Mouse (Mus musculus) embryonic facial prominence, embryonic 15.5 days (tissue): ENCODE measurements around the gene Ywhab. TPM values are rescaled to one million over a fixed set of nuclear protein-coding genes. Genes with fewer than 3 reads are reported as not detected.

ENCODE experiments used
- ATAC-seq: fragments of 200-750 bp; cut with Nextera tagmentation; 2 replicates; pipeline ENCODE4 v1.8.0; 2017; ENCODE audit warnings: low read depth, moderate TSS enrichment; ENCODE audit not compliant: insufficient number of reproducible peaks, low FRiP score, low TSS enrichment
- H3K27ac ChIP-seq: fragments of 300-500 bp; sonication (generic); replicated peaks from 2 replicates; pipeline ENCODE4 v1.5.1; 2015; ENCODE audit warnings: mild to moderate bottlenecking, inconsistent platforms
- H3K27me3 ChIP-seq: fragments of 300-500 bp; sonication (generic); 2 replicates; pipeline ENCODE4 v1.6.1; 2015; ENCODE audit warnings: inconsistent platforms
- H3K36me3 ChIP-seq: fragments of 300-500 bp; sonication (generic); 2 replicates; pipeline ENCODE4 v1.6.1; 2015; ENCODE audit warnings: mild to moderate bottlenecking, inconsistent platforms
- H3K4me1 ChIP-seq: fragments of 300-500 bp; sonication (generic); 2 replicates; pipeline ENCODE4 v1.6.1; 2015; ENCODE audit warnings: inconsistent platforms
- H3K4me2 ChIP-seq: fragments of 300-500 bp; sonication (generic); replicated peaks from 2 replicates; pipeline ENCODE4 v1.6.1; 2015; ENCODE audit warnings: mild to moderate bottlenecking, inconsistent platforms
- H3K4me3 ChIP-seq: fragments of 300-500 bp; sonication (generic); replicated peaks from 2 replicates; pipeline ENCODE4 v1.5.1; 2015; ENCODE audit warnings: mild to moderate bottlenecking, inconsistent platforms
- H3K9ac ChIP-seq: fragments of 300-500 bp; sonication (generic); 2 replicates; pipeline ENCODE4 v1.6.1; 2015; ENCODE audit warnings: inconsistent platforms
- H3K9me3 ChIP-seq: fragments of 300-500 bp; sonication (generic); replicated peaks from 2 replicates; pipeline ENCODE4 v1.6.1; 2016; ENCODE audit warnings: inconsistent platforms
- WGBS: fragments of 180-500 bp; shearing (Covaris S2); methylation state at CpG from one replicate; pipeline ENCODE4 v1.1.7; 2015; 5-methylcytosine and 5-hydroxymethylcytosine counted together
- polyA plus RNA-seq: library from polyadenylated mRNA; unstranded; fragments of >200 nt; fragmentation: Nextera tagmentation; extraction: Ambion mirVana; gene quantifications from 2 replicates; pipeline ENCODE4 v1.2.1, GENCODE M21; 2015

The Ywhab gene
- polyA plus RNA-seq: 291 and 294 TPM in 2 replicates

DNA sequence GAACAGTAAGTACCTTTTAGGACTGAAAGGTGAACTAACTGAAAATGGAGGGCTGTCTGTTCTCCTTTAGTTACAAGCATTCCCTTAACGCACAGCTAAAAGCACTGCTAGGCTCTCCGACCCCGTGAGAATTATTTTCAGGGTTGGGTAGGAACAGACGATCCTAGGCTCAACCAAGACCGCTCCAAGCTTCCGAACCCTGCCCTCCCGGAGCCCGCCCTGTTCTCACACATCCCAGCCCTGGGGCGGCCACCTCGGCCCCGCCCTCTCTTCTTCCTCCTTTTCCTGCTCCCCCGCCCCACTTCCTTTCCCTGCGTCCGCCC lies at the start of gene Ywhab:
Gene Ywhab, plus strand, starts transcription at position 307 of the 323 bp plus-strand sequence.
- no peak for ATAC-seq
- peak within 1 kb of the TSS; percentile 97 for H3K4me3 ChIP-seq
- H3K4me1 ChIP-seq: peaks cover 15% of the 10 kb centered on the region
- peak within 1 kb of the TSS; percentile 61 for H3K4me2 ChIP-seq
- H3K9ac ChIP-seq: peak within 1 kb of the TSS; percentile 93
- peak within 1 kb of the TSS; percentile 96 for H3K27ac ChIP-seq
- H3K36me3 ChIP-seq: no peaks in the 10 kb centered on the region
- H3K9me3 ChIP-seq: no peaks in the 10 kb centered on the region
- 1% methylated on average over 14 of the region's 14 CpGs for WGBS
- H3K27me3 ChIP-seq: no peaks in the 10 kb centered on the region

DNA sequence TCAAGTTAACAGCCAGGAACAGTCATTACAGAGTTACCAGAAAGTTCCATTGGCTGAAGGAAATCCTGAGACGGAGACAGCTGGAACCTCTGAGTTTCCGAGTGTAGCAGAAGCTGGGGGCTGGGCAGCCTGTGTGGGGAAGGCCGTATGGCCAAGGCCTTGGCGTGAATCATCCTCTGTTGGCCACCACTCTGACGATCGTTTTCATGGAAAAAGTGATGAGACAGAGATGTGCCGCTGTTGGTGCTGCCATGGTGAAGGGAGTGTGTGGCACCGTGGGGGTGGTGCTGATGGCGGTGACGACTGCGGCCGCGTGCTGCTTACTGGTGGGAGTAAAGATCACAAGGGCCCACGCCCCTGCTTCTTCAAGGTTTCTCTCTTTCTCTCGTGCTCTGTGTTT lies 48.5 kb upstream of the Ywhab start:
- no peak overlapping the region for H3K4me2 ChIP-seq
- no peaks in the 10 kb centered on the region for H3K36me3 ChIP-seq
- H3K27ac ChIP-seq: no peak overlapping the region
- no peak overlapping the region for H3K9ac ChIP-seq
- H3K4me3 ChIP-seq: no peak overlapping the region
- 82% methylated on average over 15 of the region's 15 CpGs for WGBS
- no peak for ATAC-seq
- H3K4me1 ChIP-seq: no peaks in the 10 kb centered on the region
- no peaks in the 10 kb centered on the region for H3K9me3 ChIP-seq
- H3K27me3 ChIP-seq: no peaks in the 10 kb centered on the region

DNA sequence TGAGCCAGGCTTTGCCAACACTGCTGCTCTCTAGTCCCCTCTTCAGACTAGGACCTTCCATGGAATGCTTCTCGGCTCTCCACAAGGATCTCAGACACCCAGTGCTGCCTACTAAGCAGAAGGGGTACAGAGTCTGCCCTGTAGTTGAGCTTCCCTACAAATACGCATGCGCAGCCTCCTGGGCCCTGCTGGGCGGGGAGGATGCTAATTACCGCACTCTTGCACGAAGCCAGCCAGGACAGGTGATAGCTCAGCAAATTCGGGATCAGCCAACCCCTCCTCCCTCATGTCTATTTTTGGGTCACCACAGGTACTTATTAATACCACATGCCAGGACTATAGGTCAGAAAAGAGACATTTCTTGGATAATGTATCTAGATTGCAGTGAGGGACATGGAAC lies 46.8 kb upstream of the Ywhab start:
- H3K27me3 ChIP-seq: no peaks in the 10 kb centered on the region
- ATAC-seq: no peak
- no peaks in the 10 kb centered on the region for H3K9me3 ChIP-seq
- no peaks in the 10 kb centered on the region for H3K4me1 ChIP-seq
- no peak overlapping the region for H3K4me3 ChIP-seq
- H3K9ac ChIP-seq: no peak overlapping the region
- no peak overlapping the region for H3K27ac ChIP-seq
- WGBS: 53% methylated on average over 7 of the region's 7 CpGs
- H3K36me3 ChIP-seq: no peaks in the 10 kb centered on the region
- no peak overlapping the region for H3K4me2 ChIP-seq

DNA sequence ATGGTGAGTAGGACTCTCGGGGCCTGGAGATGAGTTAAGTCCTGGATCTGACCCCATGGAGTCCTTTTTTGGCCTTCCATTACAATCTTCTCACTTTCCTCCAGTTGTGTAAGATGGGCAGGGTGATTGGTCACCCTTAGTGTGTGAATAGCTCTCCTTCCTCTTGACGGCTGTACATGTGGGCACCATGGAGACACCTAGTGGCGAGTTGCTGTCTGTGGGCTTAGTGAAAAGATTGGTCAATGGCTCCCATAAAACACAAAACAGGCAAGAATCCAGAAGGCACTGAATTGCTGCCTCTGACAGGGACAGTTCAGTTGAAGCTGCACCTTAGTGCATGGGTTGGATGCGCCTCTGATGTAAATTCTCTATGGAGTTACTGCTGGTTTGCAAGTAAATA lies 43.0 kb upstream of the Ywhab start:
- 21% methylated on average over 4 of the region's 4 CpGs for WGBS
- ATAC-seq: no peak

DNA sequence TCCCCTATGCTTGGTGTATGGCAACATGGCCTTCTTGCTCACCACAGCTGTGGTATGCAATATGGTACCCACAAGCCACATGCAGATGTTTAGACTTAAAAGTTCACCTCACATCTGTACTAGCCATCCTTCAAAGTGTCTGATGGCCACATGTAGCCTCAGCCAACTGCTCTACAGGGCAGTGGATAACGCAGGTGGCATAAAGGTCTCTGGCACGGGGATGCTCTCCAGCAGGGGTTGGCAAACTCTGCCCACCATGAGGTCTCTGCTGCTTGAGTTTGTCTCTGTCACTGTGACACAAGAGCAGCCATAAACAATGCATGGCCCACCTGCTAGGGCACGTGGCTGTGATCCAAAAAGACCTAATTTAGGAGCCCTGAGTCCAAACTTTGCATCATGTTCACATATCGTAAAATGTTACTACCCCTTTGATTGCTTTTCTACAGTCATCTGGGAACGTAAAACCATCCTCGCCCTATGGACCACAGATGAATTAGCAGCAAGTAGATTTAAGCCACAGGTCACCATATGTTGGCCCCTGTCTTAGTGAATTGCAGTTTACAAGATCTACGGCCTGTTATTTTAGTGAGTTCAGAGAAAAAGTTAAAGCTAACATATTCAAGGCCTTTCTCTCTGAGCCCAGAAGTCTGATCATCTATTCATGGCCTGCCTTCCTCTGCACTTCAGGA lies 41.0 kb upstream of the Ywhab start:
- Histone ChIP-seq H3K4me3 (no peak overlapping the region), H3K4me2 (no peak overlapping the region), H3K9me3 (no peaks in the 10 kb centered on the region), H3K27ac (no peak overlapping the region), H3K27me3 (no peaks in the 10 kb centered on the region), H3K36me3 (no peaks in the 10 kb centered on the region), H3K9ac (no peak overlapping the region), H3K4me1 (no peaks in the 10 kb centered on the region)
- WGBS: 70% methylated on average over 7 of the region's 7 CpGs
- ATAC-seq: no peak

More for the DNA sequence above, 43.0 kb upstream of the Ywhab start:
- Histone ChIP-seq H3K27ac (no peak overlapping the region), H3K4me2 (no peak overlapping the region), H3K27me3 (no peaks in the 10 kb centered on the region), H3K4me1 (no peaks in the 10 kb centered on the region), H3K9ac (no peak overlapping the region), H3K9me3 (no peaks in the 10 kb centered on the region), H3K36me3 (no peaks in the 10 kb centered on the region), H3K4me3 (no peak overlapping the region)

DNA sequence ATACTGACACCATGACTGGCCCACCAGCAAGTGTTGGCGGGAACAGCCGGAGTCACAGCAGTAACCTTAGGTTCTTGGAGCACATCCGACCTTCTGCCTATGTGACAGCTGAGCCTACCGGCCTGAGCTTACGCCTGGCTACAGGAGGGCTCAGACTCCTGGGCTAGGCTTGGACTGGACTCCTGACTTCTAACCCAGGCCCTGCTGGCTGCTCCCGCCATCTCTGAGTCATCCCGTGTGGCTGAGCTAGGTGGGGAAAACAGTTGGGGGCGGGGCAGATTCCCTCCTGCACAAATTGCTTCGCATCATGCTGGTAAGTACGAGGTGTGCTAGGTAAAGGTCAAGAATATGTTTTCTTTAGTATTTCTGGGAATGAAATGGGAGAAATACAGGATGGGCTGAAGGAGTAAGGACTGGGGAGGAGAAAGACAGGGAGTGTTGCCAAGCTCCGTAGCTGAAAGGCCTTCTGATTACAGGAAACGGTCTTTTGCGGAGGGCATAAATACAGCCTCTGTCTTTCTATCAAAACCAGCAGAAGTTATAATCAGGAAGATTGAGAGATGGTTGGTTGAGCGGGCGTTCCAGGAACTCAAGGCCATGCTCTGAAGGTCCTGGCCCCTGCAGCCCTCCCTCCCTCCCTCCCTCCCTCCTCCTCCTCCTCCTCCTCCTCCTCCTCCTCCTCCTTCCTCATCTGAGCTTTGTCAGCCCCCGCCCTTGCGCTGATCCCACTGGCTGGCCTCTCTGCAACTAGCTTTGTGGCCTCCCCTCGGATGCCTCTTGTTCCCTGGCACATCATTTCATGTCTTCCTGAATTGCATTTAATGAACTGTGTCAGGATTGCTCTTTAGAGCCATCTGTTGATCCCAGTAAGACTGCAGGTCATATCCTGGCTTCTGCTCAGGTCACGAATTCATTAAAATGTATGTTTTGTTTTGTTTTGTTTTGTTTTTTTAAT lies 29.9 kb upstream of the Ywhab start:
- H3K4me2 ChIP-seq: no peak overlapping the region
- H3K27me3 ChIP-seq: no peaks in the 10 kb centered on the region
- peak; percentile 57 for ATAC-seq
- H3K9ac ChIP-seq: no peak overlapping the region
- no peak overlapping the region for H3K4me3 ChIP-seq
- H3K36me3 ChIP-seq: no peaks in the 10 kb centered on the region
- 56% methylated on average over 19 of the region's 19 CpGs for WGBS
- H3K4me1 ChIP-seq: peaks cover 3% of the 10 kb centered on the region; the same call in 1 of the 2 replicates
- no peak overlapping the region for H3K27ac ChIP-seq
- H3K9me3 ChIP-seq: no peaks in the 10 kb centered on the region

DNA sequence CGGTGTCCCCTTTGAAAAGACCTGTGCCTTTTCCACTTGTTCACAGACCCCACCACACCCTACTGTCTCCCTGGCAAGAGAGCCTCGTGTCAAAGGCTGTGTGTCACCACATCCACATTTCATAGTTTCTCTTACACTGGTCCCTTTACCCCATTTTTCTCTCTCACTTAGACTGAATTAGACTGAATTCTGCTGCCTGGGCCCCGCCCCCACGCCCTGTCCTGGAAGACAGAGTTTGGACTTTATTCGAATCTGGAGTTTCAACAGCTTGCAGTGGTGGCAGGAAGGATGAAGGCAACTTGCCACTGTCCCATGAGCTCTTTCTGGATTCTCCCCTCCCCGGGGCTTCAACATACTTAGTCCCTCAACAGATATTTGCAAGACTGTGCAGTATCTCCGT lies 29.1 kb upstream of the Ywhab start:
- H3K4me3 ChIP-seq: no peak overlapping the region
- 75% methylated on average over 7 of the region's 7 CpGs for WGBS
- H3K4me2 ChIP-seq: no peak overlapping the region
- peaks cover 3% of the 10 kb centered on the region; the same call in 1 of the 2 replicates for H3K4me1 ChIP-seq
- no peak overlapping the region for H3K9ac ChIP-seq
- no peak overlapping the region for H3K27ac ChIP-seq
- H3K36me3 ChIP-seq: no peaks in the 10 kb centered on the region
- H3K27me3 ChIP-seq: no peaks in the 10 kb centered on the region
- ATAC-seq: no peak
- H3K9me3 ChIP-seq: no peaks in the 10 kb centered on the region

DNA sequence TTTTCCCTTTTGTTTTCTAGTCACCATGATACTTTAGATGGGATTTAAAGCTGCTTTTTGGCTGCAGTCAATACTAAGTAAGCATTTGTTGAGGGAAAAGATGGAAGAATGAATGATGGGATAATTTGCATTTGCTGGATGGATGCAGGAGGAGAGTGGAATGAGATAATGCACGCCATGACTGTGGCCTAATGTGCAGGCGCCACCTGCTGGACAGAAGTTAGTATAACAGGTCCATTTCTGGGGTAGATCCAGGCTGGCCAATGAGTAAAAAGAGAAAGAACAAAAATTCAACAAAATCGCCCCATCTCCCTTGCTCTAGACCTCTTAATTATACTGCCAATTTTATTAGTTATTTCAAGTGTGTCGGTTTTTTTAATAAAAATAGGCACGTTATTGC lies 26.2 kb upstream of the Ywhab start:
- H3K27me3 ChIP-seq: no peaks in the 10 kb centered on the region
- H3K4me2 ChIP-seq: no peak overlapping the region
- H3K4me3 ChIP-seq: no peak overlapping the region
- WGBS: under 1% methylated on average over 5 of the region's 5 CpGs
- H3K9ac ChIP-seq: no peak overlapping the region
- no peaks in the 10 kb centered on the region for H3K36me3 ChIP-seq
- peaks cover 3% of the 10 kb centered on the region; the same call in 1 of the 2 replicates for H3K4me1 ChIP-seq
- H3K9me3 ChIP-seq: no peaks in the 10 kb centered on the region
- ATAC-seq: no peak
- no peak overlapping the region for H3K27ac ChIP-seq

DNA sequence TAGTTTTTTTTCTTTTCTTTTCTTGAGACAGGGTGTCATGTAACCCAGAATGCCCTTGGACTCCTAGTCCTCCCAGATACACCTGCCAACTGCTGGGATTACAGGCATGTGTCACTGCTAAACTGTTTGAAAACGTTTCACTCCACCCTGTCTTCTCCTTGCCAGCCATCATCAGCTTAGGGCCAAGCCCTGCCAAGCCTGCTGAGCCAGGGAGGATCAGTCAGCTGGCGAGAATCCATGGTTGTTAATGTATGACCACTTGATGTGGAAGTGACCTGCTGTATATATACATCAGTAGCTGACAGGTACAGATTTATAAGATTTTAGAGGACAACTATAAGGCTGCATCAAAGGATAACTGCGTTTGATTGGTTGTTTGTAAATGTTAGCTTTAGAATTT lies 24.4 kb upstream of the Ywhab start:
- Histone ChIP-seq H3K4me2 (no peak overlapping the region), H3K4me3 (no peak overlapping the region), H3K27me3 (no peaks in the 10 kb centered on the region), H3K9me3 (no peaks in the 10 kb centered on the region), H3K36me3 (no peaks in the 10 kb centered on the region), H3K4me1 (no peaks in the 10 kb centered on the region), H3K27ac (no peak overlapping the region), H3K9ac (no peak overlapping the region)
- no peak for ATAC-seq
- WGBS: 48% methylated on average over 3 of the region's 3 CpGs

DNA sequence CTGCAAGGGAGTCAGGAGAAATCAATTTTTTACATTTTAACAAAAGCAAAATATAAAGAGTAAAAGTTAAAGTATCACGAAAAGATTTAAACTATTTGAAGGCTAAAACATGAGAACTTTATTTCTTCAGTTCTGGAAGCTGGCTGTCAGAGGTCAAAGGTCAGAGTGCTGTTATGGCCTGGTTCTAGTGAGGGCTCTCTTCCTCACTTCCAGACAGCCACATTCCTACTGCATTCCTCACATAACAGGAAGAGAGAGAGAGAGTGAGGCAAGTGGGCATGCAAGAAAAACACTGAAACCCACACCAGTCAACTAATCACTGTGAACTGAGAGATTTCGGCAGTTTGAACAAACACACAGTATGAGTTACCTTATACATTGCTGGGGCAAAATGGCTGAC lies 20.7 kb upstream of the Ywhab start:
- Histone ChIP-seq H3K4me2 (no peak overlapping the region), H3K4me3 (no peak overlapping the region), H3K9me3 (no peaks in the 10 kb centered on the region), H3K27ac (no peak overlapping the region), H3K9ac (no peak overlapping the region), H3K36me3 (no peaks in the 10 kb centered on the region), H3K27me3 (no peaks in the 10 kb centered on the region), H3K4me1 (no peaks in the 10 kb centered on the region)
- no peak for ATAC-seq
- 68% methylated on average over 2 of the region's 2 CpGs for WGBS

DNA sequence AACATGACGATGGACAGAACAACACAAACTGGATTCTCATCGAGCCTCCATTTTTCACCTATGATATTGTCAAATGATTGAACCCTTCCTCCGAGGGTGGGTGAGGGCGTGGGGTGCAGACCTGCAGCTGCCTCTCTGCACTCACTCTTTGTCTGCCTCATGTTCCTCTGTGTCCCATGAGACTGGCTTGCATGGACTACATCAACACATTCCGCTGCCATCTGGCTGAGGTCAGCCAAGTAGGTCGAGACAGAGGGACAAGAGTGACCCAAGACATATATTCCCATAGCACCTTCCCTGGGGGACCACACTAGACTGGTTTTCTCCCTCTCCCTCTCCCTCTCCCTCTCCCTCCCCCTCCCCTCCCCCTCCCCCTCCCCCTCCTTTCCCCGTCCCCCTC lies 18.3 kb upstream of the Ywhab start:
- Histone ChIP-seq H3K4me3 (no peak overlapping the region), H3K4me2 (no peak overlapping the region), H3K27ac (no peak overlapping the region), H3K9ac (no peak overlapping the region), H3K27me3 (no peaks in the 10 kb centered on the region), H3K36me3 (no peaks in the 10 kb centered on the region), H3K9me3 (no peaks in the 10 kb centered on the region), H3K4me1 (no peaks in the 10 kb centered on the region)
- 82% methylated on average over 6 of the region's 7 CpGs for WGBS
- ATAC-seq: no peak
